Mouse (Mus musculus): Measurements from ENCODE around the gene Nln.

GRCm38 (mm10) chr13:104041481-104041880 lies 67.9 kb downstream of the Nln start:
- no peak for TF ChIP-seq POLR2A (IDR thresholded peaks at IDR 0.05; ENCODE audit: low read depth, low read length)
- no peak for TF ChIP-seq CTCF (IDR thresholded peaks at IDR 0.05; ENCODE audit: extremely low read depth, insufficient read length, insufficient replicate concordance, low read depth, low read length)
